Mouse (Mus musculus): ENCODE measurements around the gene Syngr1.

Syngr1 gene

DNA sequence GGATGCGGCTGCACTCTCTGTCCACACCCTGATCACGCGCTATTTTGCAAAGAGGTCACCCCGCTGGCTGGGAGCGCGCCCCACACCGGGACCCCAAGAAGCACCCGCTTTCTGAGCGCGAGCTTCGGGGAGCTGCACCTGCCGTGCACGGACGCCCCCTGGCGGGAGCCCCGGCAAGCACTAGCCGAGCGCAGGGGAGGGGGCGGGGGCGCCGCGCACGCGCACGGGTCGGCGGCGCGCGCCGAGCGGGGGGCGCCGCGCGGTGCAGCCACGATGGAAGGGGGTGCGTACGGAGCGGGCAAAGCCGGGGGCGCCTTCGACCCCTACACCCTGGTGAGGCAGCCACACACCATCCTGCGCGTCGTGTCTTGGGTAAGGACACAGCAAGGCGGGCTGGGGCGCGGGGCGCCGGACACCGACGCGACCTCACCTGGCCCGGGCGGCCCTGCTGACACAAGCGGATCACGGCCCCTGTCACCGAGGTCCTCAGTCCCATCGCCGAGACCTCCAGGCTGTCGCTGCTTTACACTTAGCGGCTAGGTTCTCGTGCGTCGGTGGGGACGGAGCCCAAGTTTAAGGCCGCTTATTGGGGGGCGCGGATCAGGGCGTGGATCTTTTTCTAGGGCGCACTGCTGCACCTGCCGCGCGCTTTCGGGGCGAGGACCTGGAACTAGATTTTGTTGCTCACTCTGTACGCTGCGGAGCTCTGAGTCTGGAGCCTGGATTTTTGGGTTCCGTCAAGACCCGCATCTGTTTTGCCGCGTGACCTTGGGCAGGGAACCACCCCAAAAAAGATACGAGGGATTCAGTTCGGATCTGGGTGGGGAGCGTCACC is at the start of gene Syngr1, which contains the start of gene Rpl3:
Gene Syngr1, plus strand, starts transcription at position 214 of the 835 bp plus-strand sequence.
Gene Rpl3, minus strand, starts transcription at position 748 of the 835 bp plus-strand sequence.
- DNase-seq: peak; percentile 85

GRCm38 (mm10) chr15:80042152-80042551 is 49.0 kb upstream of the Syngr1 start:
- no peak for DNase-seq

GRCm38 (mm10) chr15:80044249-80044648 is 46.9 kb upstream of the Syngr1 start:
- no peak for DNase-seq

DNA sequence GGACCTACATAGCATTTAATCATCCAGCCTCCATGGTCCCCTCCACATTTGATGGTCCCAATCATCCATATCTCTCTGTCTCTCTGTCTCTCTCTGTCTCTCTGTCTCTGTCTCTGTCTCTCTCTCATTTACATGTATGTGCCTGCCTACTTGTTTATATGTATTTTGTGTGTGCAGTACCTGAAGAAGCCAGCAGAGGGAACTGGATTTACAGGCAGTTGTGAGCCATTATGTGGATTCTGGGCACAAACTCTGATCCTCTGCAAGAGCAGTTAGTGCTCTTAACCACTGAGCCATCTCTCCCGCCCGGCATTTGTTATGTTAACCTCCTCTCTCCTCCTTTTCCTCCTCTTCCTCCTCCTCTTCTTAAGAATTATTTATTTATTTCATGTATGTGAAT is 45.4 kb upstream of the Syngr1 start:
- DNase-seq: no peak

DNA sequence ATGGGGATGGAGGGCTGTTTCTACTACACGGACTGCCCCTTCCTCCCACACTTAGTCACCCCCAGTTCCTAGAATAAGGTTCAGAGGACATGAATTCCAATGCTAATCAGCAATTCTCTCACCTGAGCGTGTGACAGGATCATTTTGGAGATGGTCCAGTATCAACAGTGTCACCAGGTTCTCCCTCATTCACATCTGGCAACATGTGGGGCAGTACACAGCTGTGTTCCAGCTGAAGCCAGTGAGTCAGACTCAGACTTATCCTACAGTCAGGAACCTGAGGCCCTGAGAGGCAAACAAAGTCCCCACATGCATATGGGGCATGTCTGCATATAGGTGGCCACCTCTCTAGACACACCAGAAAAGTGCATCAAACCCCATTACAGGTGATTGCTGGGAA is 43.9 kb upstream of the Syngr1 start:
- no peak for DNase-seq

- no peak for DNase-seq
Measured at GRCm38 (mm10) chr15:80047973-80048372, 43.2 kb upstream of the Syngr1 start.

DNA sequence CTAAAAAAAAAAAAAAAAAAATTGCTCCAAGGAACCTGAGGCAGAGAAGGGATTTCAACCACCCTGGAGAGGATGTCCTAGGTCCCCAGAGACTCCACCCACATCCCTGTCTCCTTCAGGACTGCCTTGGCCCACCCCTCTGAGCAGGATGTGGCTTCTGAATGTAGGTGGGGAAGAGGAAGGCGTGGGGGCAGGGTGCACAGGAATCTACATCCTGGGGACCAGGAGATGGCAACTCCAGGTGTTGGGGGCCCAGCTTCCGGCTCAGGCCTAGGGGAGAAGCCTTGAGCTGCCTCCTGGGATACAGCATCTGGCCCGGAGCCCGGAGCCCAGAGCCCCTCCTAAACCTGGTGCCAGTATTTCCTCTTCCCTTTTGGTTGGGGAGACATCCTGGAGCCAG is 41.0 kb upstream of the Syngr1 start:
- DNase-seq: no peak

- no peak for DNase-seq
Measured at GRCm38 (mm10) chr15:80051092-80051761, 39.9 kb upstream of the Syngr1 start.

DNA sequence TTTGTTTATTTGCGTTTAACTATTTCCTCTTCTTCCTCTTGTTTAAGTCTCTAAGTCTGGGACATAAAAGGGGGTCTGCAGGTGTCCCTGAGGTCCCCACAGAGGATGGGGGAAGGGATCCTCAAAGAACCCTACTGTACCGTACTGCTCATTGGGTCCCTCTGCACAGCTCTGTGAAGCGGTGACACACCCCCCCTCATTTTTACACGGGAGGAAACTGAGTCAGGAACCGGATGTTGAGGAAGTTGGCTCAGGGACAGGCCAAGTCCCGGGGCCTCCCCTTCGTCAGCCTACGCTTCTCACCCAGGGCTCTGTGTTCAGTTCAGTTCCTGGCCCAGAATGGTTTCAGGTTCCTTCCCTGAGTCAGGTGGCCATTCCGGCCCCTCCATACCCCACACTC is 39.4 kb upstream of the Syngr1 start:
- no peak for DNase-seq

GRCm38 (mm10) chr15:80053381-80054033 is 37.6 kb upstream of the Syngr1 start:
- no peak for DNase-seq

DNA sequence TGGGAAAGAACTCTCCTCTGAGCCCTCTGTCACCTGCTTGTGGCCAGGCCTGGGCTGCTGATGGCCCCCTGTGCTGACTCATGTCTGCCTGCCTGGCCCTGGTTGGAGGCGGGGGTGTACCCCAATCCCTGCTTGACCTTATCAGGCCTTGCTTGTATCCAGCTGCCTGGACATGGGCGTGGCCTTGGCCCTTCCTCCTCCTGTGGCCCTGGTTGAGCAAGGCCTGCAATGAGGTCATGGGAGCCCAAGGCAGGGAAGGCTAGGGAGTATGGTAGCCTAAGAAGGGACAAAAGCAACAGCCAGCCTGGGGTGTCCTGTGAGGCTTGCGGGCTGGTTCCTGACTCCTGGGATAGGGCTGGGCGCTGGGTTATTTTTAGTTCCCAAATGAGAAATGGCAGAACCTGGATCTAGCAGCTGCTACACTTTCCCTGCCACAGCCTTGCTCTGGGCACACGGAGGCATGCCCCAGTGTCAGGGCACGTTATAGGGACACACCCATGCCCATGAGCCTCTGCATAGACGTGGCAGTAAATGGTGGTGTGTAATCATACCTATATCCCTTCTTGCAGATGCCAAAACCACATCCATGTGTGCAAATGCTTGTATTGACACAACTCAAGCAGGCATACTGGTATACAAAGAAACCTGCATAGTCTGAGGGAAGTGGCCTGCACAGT is 37.0 kb upstream of the Syngr1 start:
- DNase-seq: no peak

GRCm38 (mm10) chr15:80058151-80058550 is 33.0 kb upstream of the Syngr1 start:
- no peak for DNase-seq

DNA sequence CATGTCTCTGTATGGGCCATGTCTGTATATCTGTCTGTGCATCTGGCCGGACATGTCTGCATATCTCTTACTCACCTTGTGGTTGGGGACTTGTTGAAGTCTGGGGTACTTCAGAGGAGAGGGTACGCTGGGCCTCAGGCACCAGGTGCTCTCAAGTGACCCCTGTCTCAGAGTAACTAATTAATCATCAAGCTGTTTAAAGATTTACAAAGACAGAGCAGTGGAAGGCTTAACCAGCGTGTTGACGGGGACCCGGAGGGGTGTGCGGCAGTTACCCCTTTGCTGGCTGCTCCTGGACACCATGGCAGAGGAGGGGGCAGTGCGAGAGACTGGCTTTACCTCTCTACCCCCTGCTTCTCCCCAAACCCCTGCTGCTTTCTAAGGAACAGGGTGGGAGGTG is 31.5 kb upstream of the Syngr1 start:
- DNase-seq: no peak

DNA sequence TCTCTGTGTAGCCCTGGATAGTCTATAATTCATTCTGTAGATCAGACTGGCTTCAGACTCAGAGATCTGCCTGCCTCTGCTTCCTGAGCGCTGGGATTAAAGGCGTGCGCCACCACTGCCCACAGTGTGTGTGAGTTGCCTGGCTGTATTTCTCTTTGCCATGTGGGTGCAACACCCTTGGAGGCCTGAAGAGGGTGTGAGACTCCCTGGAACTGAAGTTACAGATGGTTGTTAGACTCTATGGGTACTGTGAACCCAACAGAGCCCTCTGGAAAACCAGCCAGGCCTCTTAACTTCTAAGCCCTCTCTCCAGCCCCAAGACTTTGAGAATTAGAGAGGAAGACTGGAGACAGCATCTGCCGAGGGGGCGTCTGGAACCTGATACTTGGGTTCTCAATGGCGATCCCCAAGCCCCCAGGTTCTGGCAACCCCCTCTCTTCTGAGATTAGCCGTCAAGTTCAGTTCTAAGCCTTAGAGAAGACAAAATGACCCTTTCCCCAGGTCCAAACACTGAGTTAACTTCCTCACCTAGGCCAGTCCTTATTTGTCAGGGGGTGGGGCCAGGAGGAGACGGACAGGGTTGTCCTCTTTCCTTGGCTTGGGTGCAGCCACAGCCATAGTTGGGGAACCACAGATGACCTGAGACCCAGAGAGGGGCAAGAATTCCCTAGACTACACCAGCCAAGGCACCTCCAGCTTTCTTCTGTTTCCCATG is 30.6 kb upstream of the Syngr1 start:
- no peak for DNase-seq

DNA sequence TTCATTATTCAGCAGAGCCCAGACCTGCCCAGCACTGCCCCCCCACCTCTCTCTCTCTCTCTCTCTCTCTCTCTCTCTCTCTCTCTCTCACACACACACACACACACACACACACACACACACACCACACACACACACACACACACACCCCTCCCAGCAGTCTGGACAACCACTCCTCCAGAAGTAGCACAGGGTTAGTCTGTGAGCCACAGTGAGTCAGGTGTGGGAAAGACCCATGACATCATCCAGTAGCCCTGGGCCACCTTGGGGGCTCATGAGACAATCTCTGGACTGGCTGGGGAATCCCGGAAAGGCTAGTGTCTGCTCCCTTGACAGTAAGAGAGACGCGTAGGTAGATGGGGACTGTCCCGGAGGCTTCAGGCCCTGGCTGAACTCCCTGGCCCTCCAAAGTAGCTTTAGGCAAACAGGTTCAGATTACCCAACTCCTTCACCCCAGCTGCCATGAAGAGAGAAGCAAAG is 30.0 kb upstream of the Syngr1 start:
- DNase-seq: no peak

DNA sequence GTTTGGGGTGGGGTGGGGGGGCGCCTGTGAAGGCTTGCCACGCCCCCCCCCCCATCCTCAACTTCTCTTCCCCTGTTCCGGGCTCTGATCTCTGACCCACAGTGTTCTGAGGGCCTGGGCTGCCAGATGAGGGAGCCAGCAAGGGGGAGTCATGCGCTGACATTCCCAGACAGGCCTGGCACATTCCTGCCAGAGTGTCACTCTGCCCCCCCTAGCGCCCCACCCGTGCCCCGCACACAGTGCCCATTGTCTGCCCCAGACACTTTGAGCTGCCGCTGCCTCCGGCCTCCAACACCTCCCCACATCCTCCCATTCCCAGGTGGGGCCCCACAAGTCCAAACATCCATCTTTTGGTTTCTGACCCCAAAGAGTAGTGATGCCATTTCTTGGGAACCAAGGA is 28.8 kb upstream of the Syngr1 start:
- DNase-seq: no peak

DNA sequence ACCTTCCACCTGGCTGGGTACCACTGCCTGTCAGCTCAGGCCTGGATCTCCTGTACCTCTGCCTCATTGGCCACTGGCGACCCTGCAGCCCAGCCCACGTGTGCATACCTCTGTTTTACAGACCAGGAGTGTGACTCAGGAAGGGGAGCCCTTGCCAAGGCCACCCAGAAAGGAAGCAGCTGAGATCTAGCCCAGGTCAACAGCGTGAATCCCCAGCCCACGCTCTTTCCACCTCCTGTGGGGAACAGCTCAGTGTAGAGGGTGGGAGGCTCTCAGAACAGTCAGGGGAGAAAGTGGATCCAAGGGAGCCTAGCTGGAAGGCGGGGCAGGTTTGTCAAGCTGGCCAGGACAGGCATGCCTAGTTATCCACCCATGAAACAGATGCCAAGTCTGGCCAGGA is 28.3 kb upstream of the Syngr1 start:
- DNase-seq: no peak

GRCm38 (mm10) chr15:80064965-80065364 is 26.2 kb upstream of the Syngr1 start:
- DNase-seq: no peak

- DNase-seq: peak; percentile 49
Measured at GRCm38 (mm10) chr15:80065414-80065813, 25.7 kb upstream of the Syngr1 start.

DNA sequence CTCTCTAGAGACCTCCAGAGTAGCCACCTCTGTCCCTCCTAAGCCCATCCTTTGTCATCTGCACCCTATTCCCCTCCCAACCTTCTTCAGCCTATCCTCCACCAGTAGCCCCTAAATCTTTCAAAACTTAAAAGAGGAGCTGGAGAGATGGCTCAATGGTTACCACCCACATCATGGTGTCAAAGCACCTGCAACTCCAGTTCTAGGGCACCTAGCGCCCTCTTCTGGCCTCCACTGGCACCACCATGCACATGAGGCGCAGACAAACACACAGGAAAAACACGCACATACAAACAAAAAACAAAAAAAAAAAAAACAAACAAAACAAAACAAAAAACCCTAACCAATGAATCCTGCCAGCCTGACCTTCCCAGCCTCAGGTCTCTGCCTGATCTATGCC is 24.6 kb upstream of the Syngr1 start:
- DNase-seq: no peak

- DNase-seq: no peak
Measured at GRCm38 (mm10) chr15:80069171-80069570, 22.0 kb upstream of the Syngr1 start.

DNA sequence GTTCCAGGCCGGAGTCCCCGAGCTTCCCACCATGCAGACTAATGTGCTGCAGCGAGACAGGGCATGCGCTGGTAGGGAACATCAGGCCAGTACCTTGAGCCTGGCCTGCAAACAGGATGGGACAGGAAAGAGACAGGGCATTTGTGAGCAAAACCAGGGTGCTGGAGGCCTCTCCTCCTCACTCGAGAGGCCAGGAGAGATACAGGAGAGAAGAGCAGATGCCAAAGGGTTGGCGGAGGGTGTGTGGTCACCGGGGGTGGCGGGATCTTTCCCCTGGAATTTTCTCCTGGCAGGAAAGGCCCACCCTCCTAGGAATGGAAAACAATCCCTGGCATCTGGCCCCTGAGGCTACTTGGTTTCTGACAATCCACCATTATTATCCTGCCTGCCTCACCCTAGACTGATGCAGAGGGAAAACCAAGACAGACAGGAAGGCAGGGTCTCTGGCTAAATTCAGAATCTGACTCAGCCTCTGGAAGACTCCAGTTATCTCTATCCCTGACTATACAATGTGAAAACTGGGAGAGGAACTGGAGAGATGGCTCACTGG is 21.0 kb upstream of the Syngr1 start:
- DNase-seq: no peak
